Mouse (Mus musculus) stomach, embryonic 14.5 days (tissue): ENCODE measurements around the gene Cenpx. TPM values are rescaled to one million over a fixed set of nuclear protein-coding genes. Genes with fewer than 3 reads are reported as not detected.

Source experiments
- ATAC-seq: fragments of 200-750 bp; cut with Nextera tagmentation; 2 replicates; pipeline ENCODE4 v1.8.0; 2017; ENCODE audit warnings: low read depth, moderate TSS enrichment; ENCODE audit not compliant: insufficient number of reproducible peaks, insufficient read depth, low FRiP score
- H3K27ac ChIP-seq: fragments of 300-500 bp; sonication (generic); 2 replicates; pipeline ENCODE4 v1.5.1; 2014; ENCODE audit warnings: mild to moderate bottlenecking, low read length, moderate library complexity, mixed read lengths
- H3K27me3 ChIP-seq: fragments of 300-500 bp; sonication (generic); 2 replicates; pipeline ENCODE4 v1.6.1; 2014; ENCODE audit warnings: low read length, control low read depth, mixed read lengths; ENCODE audit not compliant: control insufficient read depth, insufficient read depth
- H3K36me3 ChIP-seq: fragments of 300-500 bp; sonication (generic); 2 replicates; pipeline ENCODE4 v1.6.1; 2014; ENCODE audit warnings: mild to moderate bottlenecking, control low read depth, low read length, moderate library complexity, mixed read lengths; ENCODE audit not compliant: control insufficient read depth, insufficient read depth
- H3K4me1 ChIP-seq: fragments of 300-500 bp; sonication (generic); 2 replicates; pipeline ENCODE4 v1.6.1; 2014; ENCODE audit warnings: low read length, control low read depth, mixed read lengths; ENCODE audit not compliant: control insufficient read depth, insufficient read depth
- H3K4me2 ChIP-seq: fragments of 300-500 bp; sonication (generic); replicated peaks from 2 replicates; pipeline ENCODE4 v1.6.1; 2014; ENCODE audit warnings: low read depth, low read length, control low read depth
- H3K4me3 ChIP-seq: fragments of 300-500 bp; sonication (generic); 2 replicates; pipeline ENCODE4 v1.5.1; 2014; ENCODE audit warnings: low read depth, low read length, control low read depth
- H3K9ac ChIP-seq: fragments of 300-500 bp; sonication (generic); replicated peaks from 2 replicates; pipeline ENCODE4 v1.6.1; 2014; ENCODE audit warnings: low read depth, mild to moderate bottlenecking, control low read depth, low read length, moderate library complexity, mixed read lengths
- H3K9me3 ChIP-seq: fragments of 300-500 bp; sonication (generic); 2 replicates; pipeline ENCODE4 v1.6.1; 2016; ENCODE audit warnings: low read depth, low read length, control low read depth; ENCODE audit not compliant: control insufficient read depth
- WGBS: fragments of 180-500 bp; shearing (Covaris S2); extraction: QIAGEN DNeasy Blood & Tissue Kit; methylation state at CpG from one replicate; pipeline ENCODE4 v1.1.7; 2014; 5-methylcytosine and 5-hydroxymethylcytosine counted together
- polyA plus RNA-seq: library from polyadenylated mRNA; unstranded; fragments of >200 nt; fragmentation: Nextera tagmentation; extraction: Ambion mirVana; gene quantifications from 2 replicates; pipeline ENCODE4 v1.2.1, GENCODE M21; 2014

The Cenpx gene
- polyA plus RNA-seq, 1 experiment from 2014 or later = 165 TPM

DNA sequence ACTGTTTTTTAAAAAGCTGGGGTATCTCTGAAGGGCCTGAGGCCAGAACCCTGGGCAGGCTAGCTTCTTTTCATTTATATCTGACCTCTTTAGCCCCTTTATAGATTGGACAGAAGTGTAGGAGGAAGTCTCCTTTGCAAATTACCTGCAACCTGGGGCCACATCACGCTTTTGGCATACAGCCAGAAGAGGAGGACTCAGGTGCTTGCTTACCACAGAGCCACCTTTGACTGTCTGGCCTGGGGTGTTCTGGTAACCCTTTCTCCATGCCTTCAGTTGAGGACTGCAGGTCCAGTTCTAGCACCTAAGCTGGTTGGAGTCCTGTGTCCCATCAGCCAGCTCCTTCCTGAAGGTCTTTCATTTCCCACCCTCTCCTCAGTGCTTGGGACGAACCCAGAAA is 4.0 kb downstream of the Cenpx start:
- H3K27ac ChIP-seq = peak overlapping the region; percentile 44; the same call in 1 of the 2 replicates
- no peaks in the 10 kb centered on the region for H3K27me3 ChIP-seq
- no peak overlapping the region for H3K4me2 ChIP-seq
- WGBS = 79% methylated on average over 2 of the region's 2 CpGs
- ATAC-seq = no peak
- H3K4me3 ChIP-seq = no peak overlapping the region
- H3K9ac ChIP-seq = 0 out of 2 replicates have a peak overlapping the region, but pooled peaks have one; percentile 3
- H3K9me3 ChIP-seq = no peaks in the 10 kb centered on the region
- peaks cover 40% of the 10 kb centered on the region for H3K4me1 ChIP-seq
- H3K36me3 ChIP-seq = peaks cover 5% of the 10 kb centered on the region

GRCm38 (mm10) chr11:120707969-120708368 is 5.6 kb downstream of the Cenpx start:
- no peak for ATAC-seq
- peaks cover 8% of the 10 kb centered on the region for H3K36me3 ChIP-seq
- H3K4me1 ChIP-seq = peaks cover 47% of the 10 kb centered on the region
- WGBS = 29% methylated on average over 5 of the region's 5 CpGs
- H3K4me2 ChIP-seq = 0 out of 2 replicates have a peak overlapping the region, but pooled peaks have one; percentile 5
- no peaks in the 10 kb centered on the region for H3K27me3 ChIP-seq
- no peak overlapping the region for H3K4me3 ChIP-seq
- peak overlapping the region; percentile 61 for H3K27ac ChIP-seq
- no peaks in the 10 kb centered on the region for H3K9me3 ChIP-seq
- no peak overlapping the region for H3K9ac ChIP-seq

- ATAC-seq = no peak; the same call in 1 of the 2 replicates
- Histone ChIP-seq H3K9ac (no peak overlapping the region), H3K27me3 (no peaks in the 10 kb centered on the region), H3K4me3 (no peak overlapping the region), H3K27ac (peak overlapping the region; percentile 69; the same call in 1 of the 2 replicates), H3K4me1 (peaks cover 47% of the 10 kb centered on the region), H3K9me3 (no peaks in the 10 kb centered on the region), H3K36me3 (peaks cover 8% of the 10 kb centered on the region), H3K4me2 (no peak overlapping the region)
- WGBS = 22% methylated on average over 12 of the region's 12 CpGs
Measured at GRCm38 (mm10) chr11:120707225-120707624, 6.3 kb downstream of the Cenpx start.

DNA sequence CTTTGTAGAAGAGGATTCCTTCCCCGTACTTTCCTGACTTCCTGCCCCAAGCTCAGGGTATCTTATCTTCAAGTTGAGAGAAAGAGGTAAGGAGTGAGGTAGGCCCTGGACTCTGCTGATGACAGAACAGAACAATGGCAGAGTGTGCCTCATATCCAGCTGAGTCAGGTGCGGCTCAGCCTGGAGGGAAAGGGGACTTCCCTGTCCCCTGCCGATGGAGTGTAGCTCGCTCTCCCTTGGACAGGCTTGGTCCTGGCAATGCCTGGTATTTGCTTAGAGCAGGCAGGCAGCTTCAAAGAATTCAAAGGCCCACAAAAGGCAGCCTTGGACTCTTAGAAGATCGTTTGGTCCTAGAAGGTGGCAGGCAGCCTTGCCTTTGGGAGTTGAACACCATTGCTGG is 7.4 kb downstream of the Cenpx start:
- no peaks in the 10 kb centered on the region for H3K27me3 ChIP-seq
- no peak overlapping the region for H3K9ac ChIP-seq
- H3K9me3 ChIP-seq = no peaks in the 10 kb centered on the region
- WGBS = 66% methylated on average over 5 of the region's 5 CpGs
- H3K27ac ChIP-seq = peak overlapping the region; percentile 69; the same call in 1 of the 2 replicates
- H3K4me2 ChIP-seq = no peak overlapping the region
- peaks cover 47% of the 10 kb centered on the region for H3K4me1 ChIP-seq
- H3K36me3 ChIP-seq = peaks cover 15% of the 10 kb centered on the region
- no peak overlapping the region for H3K4me3 ChIP-seq
- ATAC-seq = no peak

DNA sequence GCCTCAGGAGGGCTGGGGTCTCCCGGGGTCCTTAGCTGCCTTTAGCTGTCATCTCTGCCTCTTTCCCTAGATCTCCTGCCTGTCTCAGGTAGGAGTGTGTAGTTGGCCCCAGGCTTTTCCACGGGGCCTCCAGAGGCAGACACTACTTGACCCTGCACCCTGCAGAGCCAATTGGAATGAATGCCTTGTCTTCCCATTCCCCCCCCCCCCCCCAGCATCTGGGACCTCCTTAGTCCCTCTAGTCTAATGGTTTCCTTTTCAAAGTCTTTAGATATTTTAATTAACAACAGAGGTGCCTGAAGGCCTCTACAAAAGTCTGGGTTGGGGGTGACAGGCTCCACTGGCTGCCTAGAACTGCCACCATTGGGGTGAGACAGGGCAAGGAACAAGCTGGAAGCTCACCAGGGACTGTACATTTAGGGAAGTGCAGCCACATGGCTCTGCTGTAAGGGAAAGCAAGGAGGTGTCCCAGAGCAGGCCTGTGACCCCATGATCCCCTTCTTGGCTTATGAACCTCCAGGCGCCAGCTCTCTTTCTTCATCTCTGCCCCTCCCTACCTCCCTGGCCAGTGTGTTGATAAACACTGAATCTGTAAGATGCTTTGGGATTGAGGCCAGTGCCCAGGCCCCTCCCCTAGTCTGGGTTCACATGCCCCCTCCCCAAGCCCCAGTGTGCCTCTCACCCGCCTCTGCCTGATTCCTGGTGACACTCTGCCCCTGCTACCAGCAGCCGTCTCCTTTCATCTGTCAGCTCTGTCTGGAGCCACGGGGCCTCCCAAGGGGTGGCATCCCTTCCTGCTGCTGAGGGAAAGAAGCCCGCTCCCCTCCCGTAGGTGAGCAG is 8.8 kb downstream of the Cenpx start:
- ATAC-seq = no peak
- Histone ChIP-seq H3K36me3 (peaks cover 14% of the 10 kb centered on the region), H3K4me2 (no peak overlapping the region), H3K27me3 (no peaks in the 10 kb centered on the region), H3K9me3 (no peaks in the 10 kb centered on the region), H3K4me1 (peaks cover 46% of the 10 kb centered on the region), H3K9ac (no peak overlapping the region), H3K4me3 (no peak overlapping the region), H3K27ac (0 out of 2 replicates have a peak overlapping the region, but pooled peaks have one; percentile 69)
- WGBS = 22% methylated on average over 8 of the region's 8 CpGs

DNA sequence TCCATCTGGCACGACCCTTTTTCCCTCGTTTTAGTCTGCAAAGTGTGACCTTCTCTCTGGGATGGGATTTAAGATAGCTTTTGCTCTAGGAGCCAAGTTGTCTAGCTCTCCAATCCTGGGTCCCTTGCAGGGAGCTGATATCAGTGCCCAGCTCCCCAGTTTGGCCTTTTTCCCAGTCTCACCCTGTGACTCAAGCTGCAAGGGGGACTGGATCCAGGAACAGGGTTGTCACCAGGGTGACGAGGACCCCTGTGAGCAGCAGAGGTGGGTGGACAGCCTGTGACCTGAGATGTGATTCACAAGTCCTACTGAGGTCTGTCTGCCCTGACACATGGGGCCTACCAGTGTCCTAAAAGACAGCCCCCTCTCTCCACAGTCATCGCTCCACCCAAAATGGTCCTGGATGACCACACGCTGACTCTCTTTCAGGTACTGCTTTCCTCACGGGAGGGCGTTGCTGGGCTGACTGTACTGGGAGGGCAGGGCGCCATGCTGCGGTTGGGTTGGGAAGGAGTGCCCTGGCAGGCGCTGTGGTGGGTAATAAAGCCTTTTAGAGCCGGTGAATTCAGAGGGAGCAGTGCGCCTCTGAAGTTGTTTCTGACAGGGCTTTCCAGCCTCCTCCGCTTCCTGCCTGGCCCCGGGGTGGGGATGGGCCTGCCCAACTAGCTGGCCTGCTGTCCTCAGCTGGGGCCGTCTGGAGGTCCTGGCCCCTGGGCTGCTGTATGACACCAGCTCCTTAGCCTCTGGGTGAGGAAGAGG is 9.7 kb downstream of the Cenpx start:
- WGBS = 46% methylated on average over 15 of the region's 15 CpGs
- H3K4me1 ChIP-seq = peaks cover 41% of the 10 kb centered on the region

DNA sequence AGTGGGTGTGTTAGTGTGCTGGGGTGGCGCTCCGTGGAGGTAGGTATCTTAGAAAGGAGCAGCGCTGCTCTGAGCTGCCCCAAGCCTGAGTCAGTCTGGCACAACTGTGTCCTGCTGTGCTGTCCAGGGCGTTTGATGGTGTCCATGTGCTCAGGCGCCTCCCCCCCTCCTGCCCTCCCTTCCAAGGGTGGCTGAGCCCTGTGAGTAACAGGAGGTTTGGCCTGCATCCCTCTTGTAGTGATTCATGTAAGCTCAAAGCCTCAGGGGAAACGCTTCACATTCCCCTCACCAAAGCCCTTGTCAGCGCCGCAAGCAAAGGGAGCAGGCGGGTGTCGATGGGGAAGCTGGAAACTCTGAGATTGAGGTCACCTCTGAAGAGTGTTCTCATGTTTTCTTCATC is 15.8 kb downstream of the Cenpx start:
- Histone ChIP-seq H3K36me3 (peaks cover 12% of the 10 kb centered on the region), H3K4me2 (no peak overlapping the region), H3K27ac (peak overlapping the region; percentile 27; the same call in 1 of the 2 replicates), H3K9ac (no peak overlapping the region), H3K4me3 (no peak overlapping the region), H3K27me3 (no peaks in the 10 kb centered on the region), H3K4me1 (peaks cover 3% of the 10 kb centered on the region; the same call in 1 of the 2 replicates), H3K9me3 (no peaks in the 10 kb centered on the region)
- 45% methylated on average over 10 of the region's 10 CpGs for WGBS
- peak; percentile 50; the same call in 1 of the 2 replicates for ATAC-seq

More for the DNA sequence above, 9.7 kb downstream of the Cenpx start:
- no peak overlapping the region for H3K4me3 ChIP-seq
- H3K9ac ChIP-seq = no peak overlapping the region
- no peak overlapping the region for H3K4me2 ChIP-seq
- no peak overlapping the region for H3K27ac ChIP-seq
- no peak for ATAC-seq
- no peaks in the 10 kb centered on the region for H3K9me3 ChIP-seq
- H3K36me3 ChIP-seq = peaks cover 15% of the 10 kb centered on the region
- H3K27me3 ChIP-seq = no peaks in the 10 kb centered on the region

DNA sequence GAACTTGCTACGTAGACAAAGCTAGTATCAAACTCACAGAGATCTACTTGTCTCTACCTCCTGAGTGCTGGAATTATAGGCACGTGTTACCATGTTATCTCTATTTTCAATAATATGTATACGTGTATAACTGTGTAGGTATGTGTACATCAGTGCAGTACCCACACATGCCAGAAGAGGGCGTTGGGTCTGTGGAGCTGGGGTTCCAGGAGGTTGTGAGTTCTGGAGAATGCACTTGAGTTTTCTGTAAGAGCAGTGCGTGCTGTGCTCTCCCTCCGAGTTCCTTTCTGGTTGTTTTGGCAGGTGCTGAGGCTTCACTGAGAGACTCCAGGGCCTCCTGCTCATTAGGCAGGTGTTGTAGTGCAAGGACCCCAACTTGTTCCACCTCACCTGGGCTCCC is 17.0 kb downstream of the Cenpx start:
- Histone ChIP-seq H3K9ac (no peak overlapping the region), H3K9me3 (no peaks in the 10 kb centered on the region), H3K27ac (no peak overlapping the region), H3K4me2 (no peak overlapping the region), H3K4me1 (peaks cover 3% of the 10 kb centered on the region; the same call in 1 of the 2 replicates), H3K4me3 (no peak overlapping the region), H3K36me3 (peaks cover 9% of the 10 kb centered on the region), H3K27me3 (no peaks in the 10 kb centered on the region)
- 90% methylated on average over 6 of the region's 6 CpGs for WGBS
- no peak for ATAC-seq
